Mouse (Mus musculus): ENCODE data around the gene Sp1. TPM values are rescaled to one million over a fixed set of nuclear protein-coding genes. Genes with fewer than 3 reads are reported as not detected.

The Sp1 gene
- polyA plus RNA-seq, 1 experiment from 2014 or later: 16.8 TPM

GRCm38 (mm10) chr15:102445146-102445545, 39.2 kb downstream of the Sp1 start, which contains the start of gene Amhr2:
TSS of gene Amhr2 (plus strand) at chr15:102445367.
- H3K4me2 ChIP-seq (replicated peaks; ENCODE audit: low read depth, low read length): no peak within 1 kb of the TSS
- no peak for ATAC-seq (ENCODE audit: low FRiP score, low TSS enrichment)
- no peaks in the 10 kb centered on the region for H3K9me3 ChIP-seq (ENCODE audit: control insufficient read depth, low read length)
- H3K27ac ChIP-seq (ENCODE audit: low read depth, low read length): no peak within 1 kb of the TSS
- no peaks in the 10 kb centered on the region for H3K36me3 ChIP-seq (ENCODE audit: control insufficient read depth, insufficient read depth, low read length)
- no peaks in the 10 kb centered on the region for H3K27me3 ChIP-seq (ENCODE audit: control insufficient read depth, insufficient read depth, low read length)
- no peaks in the 10 kb centered on the region for H3K4me1 ChIP-seq (ENCODE audit: control insufficient read depth, insufficient read depth, low read length)
- 61% methylated on average over 8 of the region's 8 CpGs for WGBS
- no peak within 1 kb of the TSS for H3K4me3 ChIP-seq (ENCODE audit: low read length)
- H3K9ac ChIP-seq (ENCODE audit: low read depth, low read length): no peak within 1 kb of the TSS

GRCm38 (mm10) chr15:102446448-102446847, 40.5 kb downstream of the Sp1 start:
- Histone ChIP-seq H3K4me2 (replicated peaks; ENCODE audit: low read depth, low read length) (no peak overlapping the region), H3K4me3 (ENCODE audit: low read length) (no peak overlapping the region), H3K27me3 (ENCODE audit: control insufficient read depth, insufficient read depth, low read length) (no peaks in the 10 kb centered on the region), H3K9me3 (ENCODE audit: control insufficient read depth, low read length) (no peaks in the 10 kb centered on the region), H3K36me3 (ENCODE audit: control insufficient read depth, insufficient read depth, low read length) (no peaks in the 10 kb centered on the region), H3K9ac (ENCODE audit: low read depth, low read length) (no peak overlapping the region), H3K4me1 (ENCODE audit: control insufficient read depth, insufficient read depth, low read length) (no peaks in the 10 kb centered on the region), H3K27ac (ENCODE audit: low read depth, low read length) (no peak overlapping the region)
- WGBS: 41% methylated on average over 5 of the region's 6 CpGs
- no peak for ATAC-seq (ENCODE audit: low FRiP score, low TSS enrichment)

GRCm38 (mm10) chr15:102449366-102449765, 43.4 kb downstream of the Sp1 start:
- 37% methylated on average over 8 of the region's 8 CpGs for WGBS
- no peaks in the 10 kb centered on the region for H3K27me3 ChIP-seq (ENCODE audit: control insufficient read depth, insufficient read depth, low read length)
- H3K9me3 ChIP-seq (ENCODE audit: control insufficient read depth, low read length): no peaks in the 10 kb centered on the region
- H3K4me1 ChIP-seq (ENCODE audit: control insufficient read depth, insufficient read depth, low read length): no peaks in the 10 kb centered on the region
- ATAC-seq (ENCODE audit: low FRiP score, low TSS enrichment): no peak
- H3K36me3 ChIP-seq (ENCODE audit: control insufficient read depth, insufficient read depth, low read length): no peaks in the 10 kb centered on the region
- no peak overlapping the region for H3K27ac ChIP-seq (ENCODE audit: low read depth, low read length)
- no peak overlapping the region for H3K4me3 ChIP-seq (ENCODE audit: low read length)
- no peak overlapping the region for H3K9ac ChIP-seq (ENCODE audit: low read depth, low read length)
- H3K4me2 ChIP-seq (replicated peaks; ENCODE audit: low read depth, low read length): no peak overlapping the region

GRCm38 (mm10) chr15:102450928-102451327, 45.0 kb downstream of the Sp1 start:
- H3K4me2 ChIP-seq (replicated peaks; ENCODE audit: low read depth, low read length): no peak overlapping the region

GRCm38 (mm10) chr15:102451666-102452430, 45.9 kb downstream of the Sp1 start:
- H3K27ac ChIP-seq (ENCODE audit: low read depth, low read length): no peak overlapping the region
- no peak overlapping the region for H3K4me3 ChIP-seq (ENCODE audit: low read length)
- no peaks in the 10 kb centered on the region for H3K9me3 ChIP-seq (ENCODE audit: control insufficient read depth, low read length)
- no peaks in the 10 kb centered on the region for H3K4me1 ChIP-seq (ENCODE audit: control insufficient read depth, insufficient read depth, low read length)
- no peaks in the 10 kb centered on the region for H3K36me3 ChIP-seq (ENCODE audit: control insufficient read depth, insufficient read depth, low read length)
- no peaks in the 10 kb centered on the region for H3K27me3 ChIP-seq (ENCODE audit: control insufficient read depth, insufficient read depth, low read length)
- H3K9ac ChIP-seq (ENCODE audit: low read depth, low read length): no peak overlapping the region
- no peak overlapping the region for H3K4me2 ChIP-seq (replicated peaks; ENCODE audit: low read depth, low read length)
- 82% methylated on average over 26 of the region's 26 CpGs for WGBS
- no peak for ATAC-seq (ENCODE audit: low FRiP score, low TSS enrichment)

More at GRCm38 (mm10) chr15:102450928-102451327, 45.0 kb downstream of the Sp1 start:
- Histone ChIP-seq H3K36me3 (ENCODE audit: control insufficient read depth, insufficient read depth, low read length) (no peaks in the 10 kb centered on the region), H3K9ac (ENCODE audit: low read depth, low read length) (no peak overlapping the region), H3K4me3 (ENCODE audit: low read length) (no peak overlapping the region), H3K4me1 (ENCODE audit: control insufficient read depth, insufficient read depth, low read length) (no peaks in the 10 kb centered on the region), H3K27ac (ENCODE audit: low read depth, low read length) (no peak overlapping the region), H3K27me3 (ENCODE audit: control insufficient read depth, insufficient read depth, low read length) (no peaks in the 10 kb centered on the region), H3K9me3 (ENCODE audit: control insufficient read depth, low read length) (no peaks in the 10 kb centered on the region)
- WGBS: 38% methylated on average over 7 of the region's 7 CpGs
- ATAC-seq (ENCODE audit: low FRiP score, low TSS enrichment): no peak

- H3K4me2 ChIP-seq (replicated peaks; ENCODE audit: low read depth, low read length): no peak overlapping the region
- H3K4me3 ChIP-seq (ENCODE audit: low read length): no peak overlapping the region
- H3K9me3 ChIP-seq (ENCODE audit: control insufficient read depth, low read length): no peaks in the 10 kb centered on the region
- WGBS: 34% methylated on average over 6 of the region's 6 CpGs
- no peak overlapping the region for H3K9ac ChIP-seq (ENCODE audit: low read depth, low read length)
- no peak for ATAC-seq (ENCODE audit: low FRiP score, low TSS enrichment)
- no peaks in the 10 kb centered on the region for H3K36me3 ChIP-seq (ENCODE audit: control insufficient read depth, insufficient read depth, low read length)
- H3K27me3 ChIP-seq (ENCODE audit: control insufficient read depth, insufficient read depth, low read length): no peaks in the 10 kb centered on the region
- peaks cover 9% of the 10 kb centered on the region for H3K4me1 ChIP-seq (ENCODE audit: control insufficient read depth, insufficient read depth, low read length)
- H3K27ac ChIP-seq (ENCODE audit: low read depth, low read length): no peak overlapping the region
These were observed 50.0 kb downstream of the Sp1 start for GRCm38 (mm10) chr15:102455993-102456392.

- Histone ChIP-seq H3K9me3 (ENCODE audit: control insufficient read depth, low read length) (no peaks in the 10 kb centered on the region), H3K27me3 (ENCODE audit: control insufficient read depth, insufficient read depth, low read length) (no peaks in the 10 kb centered on the region), H3K4me2 (replicated peaks; ENCODE audit: low read depth, low read length) (peak overlapping the region; percentile 55), H3K4me1 (ENCODE audit: control insufficient read depth, insufficient read depth, low read length) (peaks cover 9% of the 10 kb centered on the region), H3K9ac (ENCODE audit: low read depth, low read length) (no peak overlapping the region), H3K27ac (ENCODE audit: low read depth, low read length) (no peak overlapping the region), H3K36me3 (ENCODE audit: control insufficient read depth, insufficient read depth, low read length) (0 out of 2 replicates have a peak, but pooled peaks cover 3% of the 10 kb centered on the region), H3K4me3 (ENCODE audit: low read length) (peak overlapping the region; percentile 46)
- no peak for ATAC-seq (ENCODE audit: low FRiP score, low TSS enrichment)
- 86% methylated on average over 5 of the region's 5 CpGs for WGBS
These were observed 52.2 kb downstream of the Sp1 start for GRCm38 (mm10) chr15:102458050-102458736.

- Histone ChIP-seq H3K9me3 (ENCODE audit: control insufficient read depth, low read length) (no peaks in the 10 kb centered on the region), H3K36me3 (ENCODE audit: control insufficient read depth, insufficient read depth, low read length) (0 out of 2 replicates have a peak, but pooled peaks cover 3% of the 10 kb centered on the region), H3K9ac (ENCODE audit: low read depth, low read length) (peak within 1 kb of the TSS; percentile 49), H3K4me2 (replicated peaks; ENCODE audit: low read depth, low read length) (peak within 1 kb of the TSS; percentile 55), H3K4me1 (ENCODE audit: control insufficient read depth, insufficient read depth, low read length) (peaks cover 9% of the 10 kb centered on the region), H3K27ac (ENCODE audit: low read depth, low read length) (no peak within 1 kb of the TSS), H3K27me3 (ENCODE audit: control insufficient read depth, insufficient read depth, low read length) (no peaks in the 10 kb centered on the region), H3K4me3 (ENCODE audit: low read length) (peak within 1 kb of the TSS; percentile 46)
- 1% methylated on average over 19 of the region's 19 CpGs for WGBS
- peak; percentile 82 for ATAC-seq (ENCODE audit: low FRiP score, low TSS enrichment)
These were observed 53.0 kb downstream of the Sp1 start, which contains the start of gene Prr13 for GRCm38 (mm10) chr15:102458904-102459317. TSS of gene Prr13 (plus strand) at chr15:102459028.

GRCm38 (mm10) chr15:102459381-102459780, 53.4 kb downstream of the Sp1 start:
- 0 out of 2 replicates have a peak, but pooled peaks cover 3% of the 10 kb centered on the region for H3K36me3 ChIP-seq (ENCODE audit: control insufficient read depth, insufficient read depth, low read length)
- H3K9me3 ChIP-seq (ENCODE audit: control insufficient read depth, low read length): no peaks in the 10 kb centered on the region
- peak overlapping the region; percentile 49 for H3K9ac ChIP-seq (ENCODE audit: low read depth, low read length)
- no peak for ATAC-seq (ENCODE audit: low FRiP score, low TSS enrichment)
- H3K4me1 ChIP-seq (ENCODE audit: control insufficient read depth, insufficient read depth, low read length): peaks cover 9% of the 10 kb centered on the region
- H3K4me3 ChIP-seq (ENCODE audit: low read length): peak overlapping the region; percentile 46
- no peak overlapping the region for H3K27ac ChIP-seq (ENCODE audit: low read depth, low read length)
- 31% methylated on average over 6 of the region's 6 CpGs for WGBS
- H3K4me2 ChIP-seq (replicated peaks; ENCODE audit: low read depth, low read length): peak overlapping the region; percentile 55
- no peaks in the 10 kb centered on the region for H3K27me3 ChIP-seq (ENCODE audit: control insufficient read depth, insufficient read depth, low read length)

Data from kidney, embryonic 14.5 days (tissue).